Mouse (Mus musculus): Measurements from ENCODE around the gene Pdcd11.
"Not testable (repeated sequence)": the region's sequence is repeated elsewhere in the genome, so short reads cannot be mapped to it uniquely, and the experiment has no call there.

Pdcd11 gene

DNA sequence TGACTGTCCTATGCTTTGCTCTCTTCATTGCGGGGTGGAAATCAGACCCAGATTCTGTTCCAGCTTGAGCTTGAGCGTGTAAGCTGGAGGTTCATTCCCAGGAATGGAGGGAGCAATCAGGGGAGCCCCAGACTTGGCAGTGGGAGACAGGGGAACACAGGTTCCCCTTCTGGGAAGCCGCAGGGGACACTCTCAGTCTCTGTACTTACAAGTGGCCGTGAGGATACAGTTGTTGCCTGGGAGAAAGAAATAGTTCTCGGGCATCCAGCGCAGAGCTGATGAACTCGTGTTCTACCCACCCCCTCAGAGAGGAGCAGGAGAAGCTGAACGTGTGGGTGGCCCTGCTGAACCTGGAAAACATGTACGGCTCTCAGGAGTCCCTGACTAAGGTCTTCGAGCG, 38.3 kb downstream of the Pdcd11 start:
- no peak for DNase-seq

DNA sequence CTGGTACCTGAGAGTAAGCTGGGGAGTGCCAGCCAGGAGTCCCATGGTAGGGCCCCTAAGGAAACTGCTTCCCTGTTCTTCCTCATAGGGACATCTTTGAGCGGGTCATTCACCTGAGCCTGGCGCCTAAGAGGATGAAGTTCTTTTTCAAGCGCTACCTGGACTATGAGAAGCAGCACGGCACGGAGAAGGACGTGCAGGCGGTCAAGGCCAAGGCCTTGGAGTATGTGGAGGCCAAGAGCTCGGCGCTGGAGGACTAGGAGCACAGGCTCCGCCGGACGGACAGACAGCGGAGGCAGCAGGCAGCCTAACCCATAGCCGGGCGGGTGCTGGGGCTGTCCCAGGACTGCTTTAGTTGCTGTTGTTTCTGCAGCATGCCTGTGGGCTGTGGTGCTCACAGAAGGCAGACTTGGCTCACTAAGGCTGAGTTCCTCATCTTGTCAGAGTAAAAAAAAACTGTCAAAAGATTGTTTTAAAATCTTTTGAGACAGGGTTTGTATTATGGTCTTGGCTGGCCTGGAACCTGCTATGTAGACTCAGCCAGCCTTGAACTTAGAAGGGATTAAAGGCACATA, 40.1 kb downstream of the Pdcd11 start:
- DNase-seq, result no peak

DNA sequence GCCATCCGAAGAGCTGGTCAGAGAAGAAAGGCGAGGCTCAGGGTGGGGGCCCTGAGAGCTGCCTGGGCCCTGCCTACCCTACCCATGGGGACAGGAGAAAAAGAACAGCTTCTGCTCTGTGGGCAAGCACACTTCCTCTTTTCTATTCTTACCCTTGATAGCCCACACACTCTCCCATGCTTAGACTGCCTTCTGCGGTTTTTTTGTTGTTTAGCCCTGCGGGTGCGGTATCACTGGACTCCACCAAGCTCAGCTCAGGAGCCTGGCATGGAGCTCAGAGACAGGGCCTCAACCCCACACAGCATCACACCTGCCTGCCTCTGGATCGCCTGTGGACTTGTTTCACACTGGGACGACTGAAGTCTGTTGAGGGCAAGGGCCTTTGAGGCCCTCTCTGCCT, 42.6 kb downstream of the Pdcd11 start:
- DNase-seq, result no peak

DNA sequence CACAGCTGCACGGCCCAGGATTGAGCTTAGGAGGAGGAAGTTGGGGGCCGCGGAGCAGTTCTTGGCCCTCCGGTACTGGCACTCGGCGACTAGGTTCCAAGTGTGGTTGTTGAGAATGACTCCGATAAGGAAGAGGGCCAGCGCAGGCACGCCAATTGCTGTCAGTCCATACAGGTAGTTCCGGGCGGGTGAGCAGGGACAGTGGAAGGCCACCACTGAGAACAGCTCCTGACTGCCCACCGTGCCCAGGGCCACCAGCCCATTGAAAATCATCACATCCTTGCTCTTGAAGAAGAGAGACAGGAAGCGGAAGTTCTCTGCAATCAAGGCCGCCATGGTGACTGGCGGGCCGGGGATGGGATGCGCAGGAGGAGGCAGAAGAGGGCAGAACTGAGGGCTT, 45.0 kb downstream of the Pdcd11 start:
- no peak for DNase-seq

DNA sequence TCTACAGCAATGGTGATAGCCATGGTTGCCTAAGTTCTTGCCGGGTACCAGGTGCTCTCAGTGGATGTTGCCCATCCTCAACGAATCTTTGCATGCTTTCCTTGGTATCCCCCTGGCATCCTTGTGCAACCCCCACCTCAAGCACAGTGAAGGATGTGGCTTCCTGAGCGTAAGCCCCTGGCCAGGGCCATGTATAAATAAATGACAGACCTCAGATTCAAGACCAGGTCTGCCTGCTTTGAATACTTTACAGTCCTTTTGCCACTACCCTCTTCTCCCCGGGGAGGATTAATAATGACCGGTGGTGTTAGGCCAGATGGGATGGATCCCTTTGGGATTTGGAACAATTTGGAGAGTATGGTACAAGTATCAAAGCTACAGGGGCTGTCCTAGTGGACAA, 45.6 kb downstream of the Pdcd11 start:
- DNase-seq, result no peak

DNA sequence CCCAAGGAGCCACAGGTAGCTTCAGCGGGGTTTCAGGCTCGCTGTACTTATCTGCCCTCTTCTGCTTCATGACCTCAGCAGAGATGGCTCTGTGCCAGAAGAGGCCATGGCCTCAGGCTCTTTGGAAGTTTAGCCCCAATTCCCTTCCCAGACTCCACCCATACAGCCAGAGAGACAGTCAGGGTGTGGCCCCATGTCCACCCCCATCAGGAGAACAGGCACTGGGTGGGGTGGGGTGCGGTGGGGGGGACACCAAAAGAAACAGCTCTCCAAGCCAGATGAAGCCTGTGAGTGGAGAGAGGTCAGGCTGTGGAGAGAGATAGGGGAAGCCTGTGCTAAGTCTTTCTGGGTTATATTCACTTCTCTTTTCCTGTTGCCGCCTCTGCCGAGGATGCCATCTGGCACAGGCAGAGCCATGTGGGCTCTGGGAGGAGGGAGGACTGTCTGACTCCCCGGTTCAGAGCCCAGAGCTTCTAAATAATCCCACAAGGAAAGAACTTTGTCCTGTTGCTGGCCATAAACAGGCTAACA, 46.5 kb downstream of the Pdcd11 start:
- DNase-seq, result peak; percentile 18

DNA sequence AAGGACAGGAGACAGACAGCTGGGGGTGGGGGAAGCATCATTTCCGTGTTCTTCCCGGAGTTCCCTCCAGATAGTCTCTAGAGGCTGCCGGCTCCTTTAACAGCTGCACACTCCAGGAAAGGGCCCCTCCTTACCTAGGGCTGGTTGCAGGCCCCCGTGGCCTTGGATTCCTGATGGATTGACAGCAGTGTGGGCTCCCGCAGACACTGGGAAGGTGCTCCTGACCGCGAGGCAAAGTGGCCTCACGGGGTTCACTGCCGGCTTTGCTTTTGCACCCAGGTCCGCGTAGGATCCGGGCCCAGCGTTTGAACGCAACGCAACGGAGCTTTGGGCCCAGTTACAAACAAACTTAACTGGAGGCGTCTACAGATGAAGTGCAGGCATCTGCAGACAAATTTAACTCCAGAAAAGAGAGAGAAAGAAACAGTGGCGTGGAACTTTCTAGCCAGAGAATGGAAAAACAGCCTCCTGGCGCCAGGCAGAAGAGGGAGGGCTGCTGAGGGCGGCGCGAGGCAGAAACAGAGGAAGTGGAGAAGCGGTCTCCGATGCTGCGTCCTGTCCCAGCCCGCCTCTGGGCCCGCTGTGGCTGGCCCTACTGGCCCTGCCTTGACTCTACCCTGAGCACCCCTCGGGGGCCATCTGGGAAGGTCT, 47.3 kb downstream of the Pdcd11 start, which contains the start of gene Calhm2:
Gene Calhm2 (minus strand): TSS at position 524 of the 651 bp plus-strand sequence.
- DNase-seq, result peak; percentile 60

DNA sequence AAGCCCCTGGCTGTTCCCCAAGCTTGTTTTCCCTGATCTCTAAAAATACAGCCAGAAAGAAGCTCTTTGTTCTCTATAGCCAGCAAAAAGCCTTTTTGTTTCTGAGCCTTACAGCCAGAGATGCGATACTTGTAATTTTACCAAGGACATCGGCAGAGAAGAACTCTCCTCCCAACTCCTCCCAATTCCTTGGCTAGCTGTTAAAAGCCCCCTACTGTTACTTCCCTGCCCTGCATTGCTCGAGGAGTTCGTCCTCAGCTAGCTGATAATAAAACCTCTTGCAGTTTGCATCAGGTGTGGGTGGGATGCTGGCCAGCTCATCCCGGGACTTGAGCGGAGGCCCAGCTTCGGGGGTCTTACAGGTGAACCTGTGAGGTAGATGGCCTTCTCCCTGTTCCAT, 49.0 kb downstream of the Pdcd11 start:
- not testable (repeated sequence) for DNase-seq

DNA sequence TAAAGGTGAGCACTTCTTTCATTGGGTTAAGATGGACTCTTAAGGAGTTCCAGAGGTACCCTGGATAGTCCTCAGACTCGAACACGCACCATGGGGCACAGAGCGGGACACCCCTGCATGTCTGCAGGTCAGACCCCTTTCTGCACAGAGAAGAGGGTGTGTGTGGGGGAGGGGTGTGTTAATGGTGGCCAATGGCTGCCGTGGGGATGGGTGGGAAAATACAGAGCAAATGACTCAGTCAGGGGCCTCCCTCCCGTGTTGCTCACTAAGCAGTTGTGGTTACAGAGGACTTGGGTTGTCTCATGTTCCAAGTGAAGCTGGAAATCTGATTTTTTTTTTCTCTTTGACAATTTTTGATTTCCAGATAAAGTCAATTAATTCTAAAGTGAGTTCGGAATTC, 51.9 kb downstream of the Pdcd11 start:
- no peak for DNase-seq

DNA sequence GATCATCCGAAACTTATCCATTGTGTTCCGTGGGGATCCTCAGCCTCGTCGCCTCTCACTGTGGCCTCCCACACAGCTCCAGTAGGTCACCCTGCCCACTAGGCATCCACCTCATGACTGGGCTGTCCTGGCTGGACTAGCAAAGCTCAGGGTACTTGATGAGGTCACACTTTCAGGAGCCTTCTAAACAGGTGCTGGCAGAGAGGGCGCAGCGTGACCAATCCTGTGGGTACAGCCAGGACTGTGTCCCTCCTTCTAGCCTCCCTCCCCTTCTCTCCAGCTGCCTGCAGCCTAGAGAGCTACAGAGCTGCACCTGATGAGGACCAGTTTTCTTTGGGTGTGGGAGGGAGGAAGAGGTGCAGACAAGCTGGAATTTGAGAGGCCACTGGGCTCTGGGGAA, 53.6 kb downstream of the Pdcd11 start, which contains the start of gene Calhm1:
Gene Calhm1 (minus strand): TSS at position 101 of the 400 bp plus-strand sequence.
- no peak for DNase-seq

DNA sequence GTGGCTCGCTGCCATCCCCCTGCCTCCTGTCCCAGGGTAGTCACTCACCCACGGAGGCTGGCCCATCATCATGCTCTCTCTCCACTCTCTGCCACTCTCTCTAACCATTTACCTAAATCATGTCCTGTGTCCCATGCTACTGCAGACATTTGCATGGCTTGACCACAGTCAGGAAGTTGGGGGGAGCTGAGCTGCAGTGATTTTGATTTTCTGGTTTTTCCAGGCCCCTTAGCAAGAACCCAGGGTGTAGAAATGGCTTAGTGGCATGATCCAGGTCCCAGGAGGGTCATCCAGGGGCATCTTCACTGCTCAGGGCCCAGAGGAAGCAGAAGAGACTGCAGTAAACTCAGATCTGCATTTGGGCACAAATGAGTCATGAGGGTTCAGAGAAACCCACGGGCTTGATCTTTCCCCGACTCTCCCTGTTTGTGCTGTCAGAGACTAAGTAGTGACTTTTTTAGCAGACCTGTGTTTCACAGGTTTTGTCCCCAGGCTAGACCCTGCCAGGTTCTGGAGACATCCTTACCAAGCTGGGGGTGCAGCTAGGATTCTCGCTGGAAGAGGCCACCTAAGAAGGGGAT, 57.8 kb downstream of the Pdcd11 start:
- DNase-seq, result no peak

DNA sequence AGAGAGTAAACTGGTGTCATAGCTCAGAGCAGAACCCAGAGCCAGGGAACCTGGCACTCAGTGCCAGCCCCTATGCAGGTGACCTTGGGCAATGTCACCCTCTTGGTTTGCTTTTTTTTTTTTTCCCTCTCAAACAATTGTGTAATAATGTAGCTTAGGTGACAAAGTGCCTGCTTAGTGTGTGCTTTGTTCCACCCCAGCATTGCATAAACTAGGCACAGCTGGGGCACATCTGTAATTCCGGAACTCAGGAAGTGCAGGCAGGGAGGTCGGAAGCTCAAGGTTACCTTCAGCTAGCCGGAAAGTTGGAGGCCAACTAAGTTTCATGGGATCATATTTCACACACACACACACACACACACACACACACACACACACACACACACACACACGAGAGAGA, 59.3 kb downstream of the Pdcd11 start:
- peak; percentile 34 for DNase-seq

DNA sequence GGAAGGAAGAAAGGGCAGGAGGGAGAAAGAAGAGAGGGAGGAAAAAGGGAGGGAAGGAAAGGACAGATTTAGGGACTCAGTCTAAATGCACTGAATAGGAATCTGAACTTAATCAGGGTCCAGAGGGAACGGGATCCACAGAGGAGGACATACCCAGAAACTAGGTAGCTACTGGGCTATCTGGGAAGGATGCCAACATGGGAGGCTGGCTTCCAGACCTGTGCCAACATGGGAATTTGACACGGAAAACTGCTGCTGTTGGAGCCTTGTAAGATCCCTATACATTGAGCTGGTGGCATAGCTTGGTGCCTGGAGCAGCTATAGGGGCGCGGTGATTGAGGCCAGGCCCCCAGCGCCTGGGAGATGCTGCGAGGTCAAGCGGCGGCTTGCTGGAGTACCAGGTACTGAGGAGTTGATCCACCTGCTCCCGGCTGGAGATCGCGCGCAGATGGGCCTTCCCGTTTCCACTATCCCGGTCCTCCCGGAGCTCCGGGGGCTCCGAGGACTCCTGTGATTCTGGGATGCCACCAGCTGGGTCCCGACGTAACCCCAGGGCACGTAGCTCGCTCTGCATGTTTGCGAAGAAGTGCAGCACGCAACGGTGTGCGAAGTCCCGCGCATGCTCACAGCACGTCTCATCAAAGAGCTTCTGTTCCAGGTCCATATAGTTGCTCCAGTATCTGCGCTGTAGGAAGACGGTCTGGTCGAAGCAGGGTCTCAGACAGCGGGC, 60.9 kb downstream of the Pdcd11 start:
- DNase-seq, result peak; percentile 40

DNA sequence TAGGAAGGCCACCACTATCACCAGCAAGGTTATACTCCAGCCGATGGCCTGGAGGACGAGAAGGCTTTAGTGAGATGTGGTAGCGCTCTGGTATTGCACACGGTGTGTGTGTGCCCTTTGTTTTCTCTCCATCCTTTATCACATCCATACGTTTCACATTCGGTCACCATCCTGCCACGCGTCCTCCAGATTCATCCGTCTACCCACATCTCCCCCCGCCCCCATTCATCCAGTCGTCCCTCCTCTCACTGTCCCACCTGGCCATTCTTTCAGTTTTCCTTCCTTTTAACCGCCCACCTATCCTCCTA, 61.4 kb downstream of the Pdcd11 start:
- no peak for DNase-seq

DNA sequence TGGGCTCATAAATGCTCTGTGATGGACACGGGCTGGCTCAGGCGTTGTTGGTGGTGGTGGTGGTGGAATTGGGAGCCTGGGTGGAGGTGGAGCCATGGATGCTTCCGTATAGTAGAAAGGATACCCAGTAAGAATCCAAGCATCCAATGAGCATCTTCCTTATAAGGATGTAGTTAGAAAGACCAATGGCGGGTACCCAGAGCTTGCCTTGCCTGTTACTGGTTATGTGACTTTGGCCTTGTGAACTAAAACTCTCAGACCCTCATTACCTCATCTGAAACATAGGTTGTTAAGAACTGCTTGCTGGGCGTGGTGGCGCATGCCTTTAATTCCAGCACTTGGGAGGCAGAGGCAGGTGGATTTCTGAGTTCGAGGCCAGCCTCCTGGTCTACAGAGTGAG, 63.2 kb downstream of the Pdcd11 start:
- no peak for DNase-seq

DNA sequence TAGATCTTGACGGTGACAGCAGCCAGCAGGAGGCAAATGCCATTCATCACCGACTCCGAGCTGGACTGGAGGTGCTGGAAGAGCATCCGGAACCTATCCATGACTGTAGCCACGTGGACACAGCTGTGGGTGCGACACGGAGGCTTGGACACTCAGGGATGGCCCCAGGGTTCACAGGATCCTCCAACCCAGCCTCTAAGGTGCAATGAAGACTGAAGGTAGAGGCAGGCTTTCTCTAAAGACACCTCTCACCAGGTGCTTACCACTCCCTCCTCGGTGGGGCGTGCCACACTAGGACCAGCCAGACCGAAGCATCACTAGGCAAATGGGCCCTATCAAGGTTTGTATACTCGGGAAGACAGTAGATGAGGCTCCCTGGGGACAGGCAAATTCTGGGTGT, 67.1 kb downstream of the Pdcd11 start, which contains the start of gene Calhm3:
Gene Calhm3 (minus strand): TSS at position 101 of the 400 bp plus-strand sequence.
- no peak for DNase-seq

DNA sequence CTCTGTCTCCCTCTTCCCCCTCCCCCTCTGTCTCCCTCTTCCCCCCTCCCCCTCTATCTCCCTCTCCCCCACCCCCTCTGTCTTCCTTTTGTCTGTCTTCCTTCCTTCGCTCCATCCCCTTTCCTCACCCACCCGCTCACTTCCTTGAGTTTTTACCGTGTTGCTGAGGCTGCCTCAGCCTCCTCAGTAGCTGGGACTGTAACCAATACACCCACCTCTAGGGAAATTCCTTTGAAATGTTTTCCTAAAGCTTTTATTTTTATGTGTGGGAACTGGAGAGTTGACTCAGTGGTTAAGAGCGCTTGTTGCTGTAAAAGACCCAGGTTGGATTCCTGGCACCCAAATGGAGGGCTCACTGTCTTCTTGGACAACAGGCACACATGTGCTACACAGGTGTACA, 71.1 kb downstream of the Pdcd11 start:
- no peak for DNase-seq

DNA sequence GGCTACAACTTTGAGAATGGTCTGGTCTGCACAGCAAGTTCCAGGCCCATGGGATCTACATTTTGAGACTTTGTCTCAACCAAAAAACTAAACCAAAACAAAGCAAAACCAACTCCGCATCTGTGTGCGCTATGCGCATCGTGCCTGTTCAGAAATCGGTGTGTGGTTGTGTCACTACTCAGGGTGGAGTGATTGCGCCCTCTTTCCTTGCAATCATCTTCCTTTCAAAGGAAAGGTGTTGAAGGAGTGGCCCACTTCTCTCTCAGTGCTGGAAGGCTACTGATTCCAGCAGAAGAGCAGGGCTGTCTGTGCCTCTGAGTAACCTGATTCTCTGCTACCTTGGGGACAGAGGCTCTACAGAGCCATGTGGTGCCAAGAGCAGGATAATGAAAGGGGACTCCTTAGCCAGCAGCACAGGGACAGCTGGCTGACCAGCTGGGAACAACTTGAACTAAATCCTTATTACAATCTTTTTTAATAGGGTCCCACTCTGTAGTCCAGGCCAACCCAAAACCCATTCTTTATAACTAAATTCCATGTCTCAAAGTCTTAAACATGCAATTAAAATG, 72.7 kb downstream of the Pdcd11 start:
- DNase-seq, result no peak

DNA sequence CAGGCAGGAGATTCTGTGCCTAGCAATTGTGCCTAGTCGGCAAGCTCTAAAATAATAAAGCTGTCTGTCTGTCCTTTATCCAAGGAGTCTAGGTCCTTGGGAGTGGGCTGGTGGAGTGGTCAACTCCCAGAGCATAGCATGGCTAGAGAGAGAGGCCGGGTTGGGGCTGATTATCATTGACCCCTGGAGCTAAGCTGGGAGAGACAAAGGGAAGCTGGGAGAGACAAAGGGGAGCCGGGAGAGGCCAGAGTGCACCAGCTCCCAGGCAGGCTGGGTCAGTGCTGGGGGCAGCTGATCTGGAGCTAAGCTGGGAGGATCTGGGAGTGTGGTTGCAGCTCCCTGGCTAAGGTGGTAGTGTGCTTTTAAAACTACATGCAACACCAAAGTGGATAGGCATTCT, 76.2 kb downstream of the Pdcd11 start:
- no peak for DNase-seq

DNA sequence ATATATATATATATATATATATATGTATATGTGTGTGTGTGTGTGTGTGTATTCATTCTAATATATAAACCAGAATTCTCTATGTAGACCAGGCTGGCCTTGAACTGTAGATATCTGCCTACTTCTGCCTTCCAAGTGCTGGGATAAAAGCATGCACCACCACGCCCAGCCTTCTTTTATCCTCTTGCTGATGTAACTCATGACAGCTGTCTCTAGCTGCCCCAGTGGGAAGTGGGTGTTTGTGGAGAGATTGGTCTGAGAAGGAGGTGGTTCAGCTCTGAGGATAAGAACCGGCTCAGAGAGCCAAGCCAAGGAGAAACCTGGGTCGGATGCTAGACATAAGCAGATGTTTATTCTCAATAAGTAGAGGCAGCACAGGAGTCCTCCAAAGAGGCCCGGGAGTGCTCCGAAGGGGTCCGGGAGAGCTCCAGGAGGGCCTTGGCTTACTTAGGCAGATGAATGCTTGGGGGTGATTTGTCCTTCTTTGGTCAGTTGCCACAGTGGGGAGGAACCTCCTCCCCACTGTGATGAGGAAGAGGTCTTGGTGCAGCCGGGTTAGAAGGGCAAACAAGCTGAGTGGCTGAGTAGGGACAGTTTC, 77.1 kb downstream of the Pdcd11 start:
- DNase-seq, result no peak

DNA sequence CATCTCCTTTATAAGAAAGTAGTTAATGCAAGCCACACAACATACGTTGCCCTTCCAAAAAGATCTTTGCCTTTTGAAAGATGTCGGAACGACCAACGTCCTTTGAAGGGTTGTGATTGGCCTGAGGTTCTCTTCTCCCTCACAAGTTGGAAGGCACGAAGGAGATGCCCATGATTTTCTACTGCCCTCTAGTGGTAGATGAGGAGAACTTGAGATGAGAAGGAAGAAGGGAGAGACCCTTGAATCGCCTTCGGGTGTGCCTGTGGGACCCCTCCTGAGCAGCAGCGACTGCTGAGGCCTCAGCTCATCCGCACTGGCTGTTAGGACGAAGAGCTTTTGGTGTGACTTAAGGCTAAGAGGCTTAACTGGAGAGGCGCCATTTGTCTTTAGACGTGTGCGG, 77.7 kb downstream of the Pdcd11 start:
- DNase-seq, result peak; percentile 84

DNA sequence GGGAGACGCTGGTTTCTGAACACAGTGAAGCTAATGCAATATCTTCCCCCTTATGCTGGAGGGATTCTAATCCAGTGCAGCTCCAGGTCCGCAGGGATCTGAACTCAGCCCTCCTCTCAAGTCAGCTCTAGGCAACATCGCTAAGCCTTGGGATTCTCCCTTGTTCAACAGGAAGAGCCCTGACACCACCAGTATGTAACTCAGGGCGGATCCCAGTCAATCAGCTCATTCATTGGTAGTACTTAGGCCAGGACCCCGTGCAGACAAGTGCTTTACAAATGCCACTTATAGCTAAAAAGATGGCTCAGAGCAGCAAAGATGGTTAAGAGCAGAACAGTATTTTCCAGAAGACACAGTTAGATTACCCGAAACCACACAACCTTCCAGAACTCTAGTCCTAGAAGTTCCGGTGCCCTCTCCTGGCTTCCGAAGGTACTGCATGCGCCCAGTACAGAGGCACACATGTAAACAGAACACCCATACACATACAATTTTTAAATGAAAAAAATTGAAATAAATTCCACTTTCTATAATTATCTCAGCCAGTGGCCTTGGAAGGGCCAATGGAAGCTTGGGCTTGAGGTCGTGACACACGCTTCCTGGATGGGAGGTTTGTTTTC, 78.3 kb downstream of the Pdcd11 start:
- DNase-seq, result peak; percentile 87

Data from embryo, embryonic 11 days (tissue).